Mouse (Mus musculus): ENCODE measurements around the gene Arhgef3.

Arhgef3 gene

GRCm38 (mm10) chr14:27436826-27437225, 322.1 kb downstream of the Arhgef3 start:
- no peak for DNase-seq

- no peak for DNase-seq
Observed at GRCm38 (mm10) chr14:27440921-27441320, 326.2 kb downstream of the Arhgef3 start.

- DNase-seq: no peak
Observed at GRCm38 (mm10) chr14:27444851-27445281, 330.2 kb downstream of the Arhgef3 start.

GRCm38 (mm10) chr14:27446963-27447362, 332.3 kb downstream of the Arhgef3 start:
- no peak for DNase-seq
